ENCODE assay signal across 9 mouse cellular contexts in genomic region chr14:62798608-62799101, GRCm38 (mm10). TPM values are rescaled to one million over a fixed set of nuclear protein-coding genes. Genes with fewer than 3 reads are reported as not detected.
DNase-seq lines count a peak whose midpoint lies in the region; ATAC-seq lines count a peak whose summit lies in the region.
"Had no signal": no experiment of that assay in that cellular context is flagged by ENCODE, and none has a peak within 500 bp of the region (broad histone marks: within the 10 kb centered on the region; RNA-seq: fewer than 3 reads in every experiment).

No protein-coding gene starts in this region.

- H3K9ac ChIP-seq in embryonic facial prominence, embryonic 13.5 days: no peak overlapping the region
- no peak overlapping the region for H3K9ac ChIP-seq in limb, embryonic 12.5 days (replicated peaks)
- H3K9ac ChIP-seq: hindbrain, embryonic 15.5 days had no signal

- no peaks in the 10 kb centered on the region for H3K9me3 ChIP-seq in embryonic facial prominence, embryonic 13.5 days
- no peaks in the 10 kb centered on the region for H3K9me3 ChIP-seq in limb, embryonic 12.5 days
- H3K9me3 ChIP-seq: hindbrain, embryonic 15.5 days had no signal

- H3K36me3 ChIP-seq in embryonic facial prominence, embryonic 13.5 days: no peaks in the 10 kb centered on the region
- no peaks in the 10 kb centered on the region for H3K36me3 ChIP-seq in limb, embryonic 12.5 days
- H3K36me3 ChIP-seq: hindbrain, embryonic 15.5 days had no signal

- H3K4me1 ChIP-seq in embryonic facial prominence, embryonic 13.5 days: peaks cover 11% of the 10 kb centered on the region; the same call in 1 of the 2 replicates
- peaks cover 4% of the 10 kb centered on the region; the same call in 1 of the 2 replicates for H3K4me1 ChIP-seq in limb, embryonic 12.5 days (replicated peaks)
- H3K4me1 ChIP-seq: hindbrain, embryonic 15.5 days had no signal

- peak; percentile 8 for DNase-seq in gastrocnemius, postnatal 25 days
- DNase-seq in gastrocnemius, postnatal 4 days (ENCODE audit: low spot score in 2 of 2): no peak
- peak; percentile 88 for DNase-seq in 416B (ENCODE audit: low read depth)
- DNase-seq in cerebellum, adult 9-10 months: no peak
- DNase-seq in natural killer cell, adult 2 months (ENCODE audit: low spot score in 2 of 2): no peak
- DNase-seq in gastrocnemius, adult 8-10 months (ENCODE audit: low spot score in 2 of 2): no peak

- WGBS in embryonic facial prominence, embryonic 13.5 days: 2% methylated on average over 4 of the region's 4 CpGs
- 0% methylated on average over 4 of the region's 4 CpGs for WGBS in limb, embryonic 12.5 days

- H3K27me3 ChIP-seq in embryonic facial prominence, embryonic 13.5 days: no peaks in the 10 kb centered on the region
- no peaks in the 10 kb centered on the region for H3K27me3 ChIP-seq in limb, embryonic 12.5 days
- H3K27me3 ChIP-seq: hindbrain, embryonic 15.5 days had no signal

- peak overlapping the region; percentile 44 for H3K4me2 ChIP-seq in embryonic facial prominence, embryonic 13.5 days
- H3K4me2 ChIP-seq in limb, embryonic 12.5 days: peak overlapping the region; percentile 58
- H3K4me2 ChIP-seq: hindbrain, embryonic 15.5 days had no signal

- no peak overlapping the region for H3K4me3 ChIP-seq in embryonic facial prominence, embryonic 13.5 days
- H3K4me3 ChIP-seq in limb, embryonic 12.5 days (replicated peaks): peak overlapping the region; percentile 29
- H3K4me3 ChIP-seq: hindbrain, embryonic 15.5 days had no signal

- ATAC-seq in embryonic facial prominence, embryonic 13.5 days (ENCODE audit: insufficient number of reproducible peaks, insufficient read depth, low FRiP score, low TSS enrichment, low read depth): no peak
- ATAC-seq in limb, embryonic 12.5 days (ENCODE audit: insufficient number of reproducible peaks, insufficient read depth, low FRiP score, low TSS enrichment, low read depth): no peak

- no peak overlapping the region for H3K27ac ChIP-seq in embryonic facial prominence, embryonic 13.5 days
- no peak overlapping the region for H3K27ac ChIP-seq in limb, embryonic 12.5 days
- H3K27ac ChIP-seq: hindbrain, embryonic 15.5 days had no signal

RNA-seq across cellular contexts. Expression of gene Ints6, which starts 37.7 kb away (rescaled TPM):
- total RNA-seq in gastrocnemius, postnatal 25 days (2021): 10 to 100 TPM; 10.8 to 11.9 TPM
- total RNA-seq in gastrocnemius, postnatal 4 days (2021): 10 to 100 TPM; 24.0 to 27.2 TPM
- polyA plus RNA-seq in embryonic facial prominence, embryonic 13.5 days (2015; fragmentation: Nextera tagmentation; extraction: Ambion mirVana): 22.8 and 24.3 TPM in 2 replicates
- polyA plus RNA-seq in limb, embryonic 12.5 days (2016; fragmentation: Nextera tagmentation; extraction: Ambion mirVana): 33.4 and 35.0 TPM in 2 replicates
- total RNA-seq in gastrocnemius, adult 8-10 months (2022): 10 to 100 TPM; 11.3 to 16.8 (median 15.4) TPM

RNA-seq across cellular contexts. Expression of gene Wdfy2, which starts 38.8 kb away (rescaled TPM):
- total RNA-seq in gastrocnemius, postnatal 25 days (2021): 1 to 10 TPM; 5.8 to 6.2 TPM
- total RNA-seq in gastrocnemius, postnatal 4 days (2021): 10 to 100 TPM; 12.4 to 14.0 TPM
- 7.4 and 9.2 TPM in 2 replicates for polyA plus RNA-seq in embryonic facial prominence, embryonic 13.5 days (2015; fragmentation: Nextera tagmentation; extraction: Ambion mirVana)
- polyA plus RNA-seq in limb, embryonic 12.5 days (2016; fragmentation: Nextera tagmentation; extraction: Ambion mirVana): 11.4 and 11.8 TPM in 2 replicates
- 1 to 10 TPM; 5.9 to 6.4 (median 6.1) TPM for total RNA-seq in gastrocnemius, adult 8-10 months (2022)

Comparison
In these comparisons a context has a peak if more than half of its experiments do, and no peak if none do; other contexts are left out.
1. DNase-seq: peak in gastrocnemius, postnatal 25 days (single experiment) and 416B (single experiment); none in gastrocnemius, postnatal 4 days (0 of 2), cerebellum, adult 9-10 months (single experiment), natural killer cell, adult 2 months (0 of 2) and gastrocnemius, adult 8-10 months (0 of 2).